Mouse (Mus musculus) cerebellum, adult 11-12 months (tissue): Measurements from ENCODE around the gene Vapb.

ENCODE experiments used
- DNase-seq: peaks from one replicate; pipeline ENCODE4 v3.0.0; 2022

The Vapb gene

GRCm38 (mm10) chr2:173794531-173795510 is 57.5 kb downstream of the Vapb start:
- no peak for DNase-seq

GRCm38 (mm10) chr2:173795801-173796673 is 58.7 kb downstream of the Vapb start:
- DNase-seq, result no peak

- DNase-seq, result no peak
These were observed 59.3 kb downstream of the Vapb start for GRCm38 (mm10) chr2:173796674-173796963.

- no peak for DNase-seq
These were observed 62.2 kb downstream of the Vapb start for GRCm38 (mm10) chr2:173799513-173799912.

- DNase-seq, result no peak
These were observed 63.3 kb downstream of the Vapb start for GRCm38 (mm10) chr2:173800566-173800965.

GRCm38 (mm10) chr2:173801405-173801876 is 64.1 kb downstream of the Vapb start:
- DNase-seq, result no peak

GRCm38 (mm10) chr2:173802176-173802575 is 64.9 kb downstream of the Vapb start:
- no peak for DNase-seq

- DNase-seq, result no peak
These were observed 65.6 kb downstream of the Vapb start for GRCm38 (mm10) chr2:173802956-173803355.

- DNase-seq, result no peak
These were observed 66.5 kb downstream of the Vapb start for GRCm38 (mm10) chr2:173803827-173804226.

- no peak for DNase-seq
These were observed 69.3 kb downstream of the Vapb start for GRCm38 (mm10) chr2:173806621-173807020.

- no peak for DNase-seq
These were observed 71.6 kb downstream of the Vapb start for GRCm38 (mm10) chr2:173808942-173809341.

GRCm38 (mm10) chr2:173810036-173810850 is 72.9 kb downstream of the Vapb start:
- DNase-seq, result no peak

- no peak for DNase-seq
These were observed 73.5 kb downstream of the Vapb start for GRCm38 (mm10) chr2:173810851-173811130.

- no peak for DNase-seq
These were observed 74.5 kb downstream of the Vapb start for GRCm38 (mm10) chr2:173811850-173812249.

- no peak for DNase-seq
These were observed 75.8 kb downstream of the Vapb start for GRCm38 (mm10) chr2:173813071-173813470.

GRCm38 (mm10) chr2:173826287-173826686 is 89.0 kb downstream of the Vapb start:
- no peak for DNase-seq

- no peak for DNase-seq
These were observed 89.9 kb downstream of the Vapb start for GRCm38 (mm10) chr2:173827228-173827627.

- no peak for DNase-seq
These were observed 90.8 kb downstream of the Vapb start for GRCm38 (mm10) chr2:173828134-173828533.

GRCm38 (mm10) chr2:173832828-173833492 is 95.6 kb downstream of the Vapb start:
- DNase-seq, result no peak
